Mouse (Mus musculus): Measurements from ENCODE around the gene Ppp1r15b. TPM values are rescaled to one million over a fixed set of nuclear protein-coding genes. Genes with fewer than 3 reads are reported as not detected.
A peak's percentile ranks its signal among the peaks of the same experiment; 100 is the strongest.

Gene Ppp1r15b
- total RNA-seq, 2 experiments from 2014 or later = 28.6 to 36.3 TPM

DNA sequence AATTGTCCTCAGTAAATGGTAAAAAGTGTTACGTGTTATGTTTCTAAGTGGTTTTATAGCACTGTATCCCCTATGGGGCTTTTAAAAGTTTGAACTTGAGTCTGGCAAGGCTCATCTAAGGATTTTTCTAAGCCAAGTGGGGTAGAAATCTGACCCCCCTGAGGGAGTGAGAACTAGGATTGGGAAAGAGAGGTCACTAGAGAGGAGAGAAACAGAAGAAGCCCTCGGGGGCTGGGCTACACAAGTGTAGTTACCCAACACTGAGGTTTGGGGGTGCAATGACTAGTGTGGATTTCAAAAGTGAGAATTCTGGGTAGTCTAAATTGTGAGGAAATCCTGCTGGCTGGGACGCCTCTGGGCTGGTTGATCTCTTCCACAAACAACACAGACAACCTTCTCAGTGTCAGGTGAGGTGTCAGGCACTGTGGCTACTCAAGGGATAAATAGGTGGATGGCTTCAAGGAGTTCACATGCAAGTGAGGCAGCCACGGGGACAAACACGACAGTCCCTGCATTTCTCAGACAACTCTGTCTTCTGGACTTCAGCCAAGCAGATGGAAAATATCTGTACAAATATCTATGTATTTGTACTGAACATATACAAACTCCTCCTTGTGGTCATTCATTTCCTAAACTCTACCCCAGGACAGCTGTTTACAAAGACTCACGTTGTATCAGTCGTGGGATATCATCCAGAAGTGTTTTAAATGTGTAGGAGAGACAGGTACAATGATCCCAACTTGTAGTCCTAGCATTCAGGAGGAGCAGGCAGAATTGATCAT is 10.8 kb upstream of the Ppp1r15b start:
- no peak for DNase-seq

DNA sequence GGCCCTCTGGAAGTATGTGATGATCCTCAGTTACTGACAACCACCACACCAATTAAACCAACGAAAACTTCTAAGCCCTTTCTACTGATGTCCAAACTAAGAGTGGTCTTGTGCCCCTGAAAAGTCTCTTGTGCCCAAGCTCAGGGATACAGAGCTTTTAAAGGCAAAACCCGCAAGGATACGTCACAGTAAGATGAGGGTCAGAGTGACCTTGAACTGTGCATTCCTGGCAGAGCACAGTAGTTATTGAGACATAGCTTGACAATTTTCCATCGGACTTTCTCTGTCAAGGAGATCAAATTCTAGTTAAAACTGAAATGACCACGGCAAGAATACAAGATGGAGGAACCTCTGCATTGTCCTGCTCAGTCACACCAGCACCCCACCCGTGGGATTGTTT is 9.7 kb upstream of the Ppp1r15b start:
- no peak for DNase-seq

DNA sequence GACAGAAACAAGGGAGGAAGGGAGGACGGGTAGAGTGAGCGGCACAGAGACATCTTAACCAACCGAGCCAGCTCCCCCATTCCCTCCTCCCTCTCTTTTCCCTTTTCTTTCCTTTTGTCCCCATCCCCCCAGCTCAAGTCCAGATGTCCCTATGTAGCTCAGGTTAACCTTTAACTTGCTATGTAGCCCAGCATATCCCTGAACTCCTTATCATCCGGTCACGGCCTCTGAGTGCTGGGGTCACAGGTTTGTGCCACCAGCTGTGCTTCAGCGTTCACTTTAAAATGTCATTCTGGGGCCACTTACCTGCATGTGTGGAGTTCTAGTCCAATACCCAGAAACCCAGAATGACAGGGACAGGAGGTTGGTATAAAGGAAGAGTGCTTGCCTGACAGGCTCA is 6.8 kb upstream of the Ppp1r15b start:
- DNase-seq = no peak

DNA sequence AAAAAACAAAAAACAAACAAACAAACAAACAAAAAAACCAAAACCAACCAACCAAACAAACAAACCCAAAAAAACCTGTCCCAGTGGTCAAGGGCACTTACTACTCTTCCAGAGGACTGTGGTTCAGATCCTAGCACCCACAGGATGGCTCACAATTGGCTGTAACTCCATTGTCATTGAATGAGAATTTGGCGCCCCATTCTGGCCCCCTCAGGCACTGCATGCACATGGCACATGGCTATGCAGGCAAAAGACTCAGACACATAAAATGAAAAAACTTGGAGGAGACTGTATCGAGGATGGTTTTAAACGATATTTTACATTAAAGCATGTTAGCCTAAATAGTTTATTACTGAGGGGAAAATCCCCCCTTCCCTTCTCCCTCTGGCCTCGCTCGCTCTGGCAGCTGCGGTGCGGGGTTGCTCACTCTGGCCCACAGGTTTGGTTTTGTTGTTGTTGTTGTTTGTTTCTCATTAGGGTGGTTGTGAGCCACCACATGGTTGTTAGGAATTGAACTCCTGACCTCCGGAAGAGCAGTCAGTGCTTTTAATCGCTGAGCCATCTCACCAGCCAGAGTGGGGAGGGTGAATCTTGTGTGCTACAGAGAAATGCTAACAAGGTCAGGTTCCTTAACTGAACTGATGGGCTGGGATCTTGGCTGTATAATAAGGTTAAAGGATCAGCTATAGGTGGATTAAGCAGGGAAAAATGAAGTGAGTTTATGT is 5.1 kb upstream of the Ppp1r15b start:
- no peak for DNase-seq

DNA sequence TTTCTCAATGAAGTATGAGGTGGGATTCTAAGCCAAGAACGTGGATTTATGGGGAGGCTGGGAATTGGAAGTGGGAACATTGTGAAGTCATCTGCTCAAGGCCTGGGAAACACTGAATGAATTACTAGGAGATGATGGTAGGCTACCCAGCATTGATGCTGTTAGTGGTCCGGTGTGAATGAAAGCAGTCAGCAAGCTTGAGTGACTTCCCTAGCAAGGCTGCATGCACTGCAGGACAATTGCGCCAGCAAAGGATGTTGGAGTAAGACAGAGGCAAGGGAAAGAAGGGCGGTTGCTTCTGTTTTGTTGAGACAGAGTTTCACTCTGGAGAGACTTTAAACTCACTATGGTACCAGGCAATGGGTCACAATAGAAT is 4.6 kb upstream of the Ppp1r15b start:
- DNase-seq = no peak

DNA sequence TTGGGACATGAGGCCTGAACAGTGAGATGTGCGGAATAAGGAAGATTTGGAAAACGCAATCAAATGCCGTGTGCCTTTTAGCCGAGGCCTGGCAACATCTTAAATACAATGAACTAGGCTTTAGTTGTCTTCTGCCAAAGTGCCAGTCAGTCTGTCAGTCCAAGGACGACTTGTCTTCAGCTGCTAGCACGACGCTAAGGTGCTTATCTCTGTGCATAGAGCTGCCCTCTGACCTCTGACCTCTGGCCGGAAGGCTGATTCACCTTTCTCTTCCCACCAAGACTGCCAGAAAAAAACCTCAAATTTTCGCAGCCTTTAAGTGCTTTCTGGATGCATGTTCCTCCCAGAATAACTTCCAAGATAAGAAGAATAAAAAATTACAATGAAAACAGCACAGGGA is 3.6 kb upstream of the Ppp1r15b start:
- DNase-seq = no peak

DNA sequence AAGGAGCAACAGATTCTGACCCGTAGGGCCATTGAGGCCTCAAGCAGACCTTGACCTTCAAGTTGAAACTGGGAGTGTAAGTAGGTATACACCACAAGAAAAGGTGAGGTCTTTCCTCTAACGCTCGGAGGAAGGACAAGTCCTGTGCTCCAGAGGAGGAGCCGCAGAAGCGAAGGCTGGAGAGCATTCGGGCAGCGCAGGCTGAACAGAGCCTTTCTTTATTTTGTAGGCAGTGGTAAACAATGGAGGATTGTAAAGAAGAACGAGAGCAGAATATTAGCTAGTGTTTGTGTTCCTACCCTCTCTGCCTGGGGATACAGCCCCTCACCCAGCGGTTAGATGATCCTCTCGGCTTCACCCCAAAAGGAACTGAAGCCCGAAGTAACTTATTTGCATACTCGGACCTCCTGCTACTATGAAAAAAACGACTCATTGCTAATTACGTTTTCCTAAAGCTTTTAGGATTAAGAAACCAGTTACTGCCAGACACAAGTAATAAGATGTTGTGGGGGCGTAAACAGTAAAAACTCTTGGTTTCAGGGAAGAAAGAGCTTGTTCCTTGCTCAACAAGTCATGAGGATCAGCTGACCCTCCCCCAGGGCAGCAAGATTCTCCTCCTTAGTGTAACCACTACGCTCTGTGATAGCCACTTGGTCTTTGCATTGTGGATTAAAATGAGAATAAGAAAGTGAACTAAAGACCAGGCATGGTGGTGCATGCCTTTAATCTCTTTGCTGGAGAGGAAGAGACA is 1.3 kb upstream of the Ppp1r15b start:
- no peak for DNase-seq

DNA sequence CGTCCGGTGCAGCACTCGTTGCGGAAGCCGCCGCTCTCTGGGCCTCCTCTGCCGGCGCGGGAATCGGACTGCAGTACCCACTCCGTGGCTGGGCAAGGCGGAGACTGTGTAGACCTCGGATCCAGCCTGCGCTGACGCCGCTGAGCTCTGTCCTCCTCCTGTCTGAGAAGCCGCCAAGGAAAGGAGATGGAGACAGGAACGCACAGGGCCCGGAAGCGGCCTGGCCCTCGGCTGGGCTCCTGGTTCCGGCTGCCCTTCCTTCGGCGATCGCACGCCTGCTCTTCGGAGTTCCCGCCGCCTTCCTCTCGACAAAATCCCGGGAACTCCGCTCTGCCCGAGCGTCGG is 590 bp downstream of the Ppp1r15b start:
- DNase-seq = no peak

DNA sequence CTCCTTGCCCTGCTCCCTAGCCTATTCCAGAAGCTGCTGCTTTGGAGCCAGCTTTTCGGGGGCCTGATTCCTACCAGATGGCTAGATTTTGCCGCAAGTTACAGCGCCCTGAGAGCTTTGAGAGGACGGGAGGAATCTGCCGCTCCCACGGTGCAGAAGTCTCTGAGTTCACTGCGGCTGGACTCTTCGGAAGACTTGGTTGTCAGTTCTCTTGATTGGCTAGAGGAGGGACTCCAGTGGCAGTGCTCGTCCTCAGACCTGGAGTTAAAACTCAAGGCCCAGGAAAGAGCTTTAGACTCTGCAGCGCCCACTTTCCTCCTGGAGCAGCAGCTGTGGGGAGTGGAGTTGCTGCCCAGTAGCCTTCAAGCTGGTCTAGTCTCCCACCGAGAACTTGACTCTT is 993 bp downstream of the Ppp1r15b start:
- no peak for DNase-seq

DNA sequence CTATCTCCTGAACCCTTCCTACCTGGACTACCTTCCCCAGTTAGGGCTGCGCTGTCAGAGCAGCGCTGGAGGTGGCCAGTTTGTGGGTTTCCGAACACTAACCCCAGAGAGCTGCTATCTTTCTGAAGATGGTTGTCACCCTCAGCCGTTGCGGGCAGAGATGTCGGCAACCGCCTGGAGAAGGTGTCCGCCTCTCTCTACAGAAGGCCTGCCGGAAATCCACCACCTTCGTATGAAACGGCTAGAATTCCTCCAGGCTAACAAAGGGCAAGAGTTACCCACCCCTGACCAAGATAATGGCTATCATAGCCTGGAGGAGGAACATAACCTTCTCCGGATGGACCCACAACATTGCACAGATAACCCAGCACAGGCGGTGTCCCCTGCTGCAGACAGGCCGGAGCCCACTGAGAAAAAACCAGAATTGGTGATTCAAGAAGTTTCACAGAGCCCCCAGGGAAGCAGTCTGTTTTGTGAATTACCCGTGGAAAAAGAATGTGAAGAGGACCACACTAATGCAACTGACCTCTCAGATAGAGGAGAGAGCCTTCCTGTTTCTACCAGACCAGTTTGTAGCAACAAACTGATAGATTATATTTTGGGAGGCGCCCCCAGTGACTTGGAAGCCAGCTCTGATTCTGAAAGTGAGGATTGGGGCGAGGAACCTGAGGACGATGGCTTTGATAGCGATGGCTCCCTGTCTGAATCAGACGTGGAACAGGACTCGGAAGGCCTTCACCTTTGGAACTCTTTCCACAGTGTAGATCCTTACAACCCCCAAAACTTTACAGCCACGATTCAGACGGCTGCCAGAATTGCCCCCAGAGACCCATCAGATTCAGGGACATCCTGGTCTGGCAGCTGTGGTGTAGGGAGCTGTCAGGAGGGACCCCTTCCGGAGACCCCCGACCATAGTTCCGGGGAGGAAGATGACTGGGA is 1.7 kb downstream of the Ppp1r15b start:
- no peak for DNase-seq

DNA sequence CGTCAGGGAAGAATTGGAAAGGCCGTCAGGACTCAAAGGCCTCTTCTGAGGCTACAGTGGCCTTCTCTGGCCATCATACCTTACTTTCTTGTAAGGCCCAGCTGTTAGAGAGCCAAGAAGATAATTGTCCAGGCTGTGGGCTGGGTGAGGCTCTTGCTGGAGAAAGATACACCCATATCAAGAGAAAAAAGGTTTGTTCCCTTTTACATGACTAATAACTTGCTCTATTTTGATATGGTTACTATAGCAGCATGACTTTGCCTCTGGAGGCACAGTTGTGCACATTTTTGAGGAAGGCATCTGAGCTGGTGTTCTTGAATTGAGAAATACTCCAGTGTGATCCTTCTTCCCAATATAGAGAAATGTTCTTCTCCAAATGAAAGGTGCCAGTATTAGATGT is 2.5 kb downstream of the Ppp1r15b start:
- DNase-seq = no peak

DNA sequence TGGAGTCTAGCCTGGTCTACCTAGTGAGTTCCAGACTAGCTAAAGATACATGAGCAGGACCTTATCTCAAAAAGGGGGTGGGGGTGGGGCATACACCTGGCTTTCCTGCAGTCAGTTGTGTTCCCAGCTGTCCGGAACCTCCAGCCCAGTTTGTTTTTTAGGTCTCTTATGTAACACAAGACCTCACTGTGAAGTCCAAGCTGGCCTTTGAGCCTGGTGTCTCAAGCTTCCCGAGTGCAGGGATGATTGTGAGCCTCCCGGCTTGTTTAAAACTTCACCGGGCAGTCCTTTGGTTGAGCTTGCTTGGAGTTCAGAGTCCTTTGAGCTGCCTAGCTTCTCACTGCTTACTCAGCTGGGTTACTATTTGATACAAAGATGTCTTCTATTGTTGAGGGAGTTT is 3.1 kb downstream of the Ppp1r15b start:
- DNase-seq = no peak

DNA sequence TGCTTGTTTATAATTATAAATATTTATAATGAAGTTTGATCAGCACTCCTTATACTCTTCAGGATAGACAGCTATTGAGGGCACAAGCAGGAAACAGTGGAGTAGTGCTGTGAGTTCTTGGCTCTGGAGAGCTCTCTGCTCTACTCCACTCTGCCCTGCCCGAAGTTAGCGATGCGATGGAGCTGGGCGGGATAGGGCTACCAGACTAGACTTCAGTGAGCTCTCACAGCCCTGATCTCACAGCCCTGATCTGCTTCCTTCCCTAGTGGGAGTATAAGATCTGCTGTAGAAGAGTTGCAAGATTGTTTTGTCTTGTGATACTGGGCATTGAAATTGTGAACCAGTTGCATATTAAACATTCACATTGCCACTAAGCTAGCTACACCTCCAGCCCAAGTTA is 3.9 kb downstream of the Ppp1r15b start:
- no peak for DNase-seq

DNA sequence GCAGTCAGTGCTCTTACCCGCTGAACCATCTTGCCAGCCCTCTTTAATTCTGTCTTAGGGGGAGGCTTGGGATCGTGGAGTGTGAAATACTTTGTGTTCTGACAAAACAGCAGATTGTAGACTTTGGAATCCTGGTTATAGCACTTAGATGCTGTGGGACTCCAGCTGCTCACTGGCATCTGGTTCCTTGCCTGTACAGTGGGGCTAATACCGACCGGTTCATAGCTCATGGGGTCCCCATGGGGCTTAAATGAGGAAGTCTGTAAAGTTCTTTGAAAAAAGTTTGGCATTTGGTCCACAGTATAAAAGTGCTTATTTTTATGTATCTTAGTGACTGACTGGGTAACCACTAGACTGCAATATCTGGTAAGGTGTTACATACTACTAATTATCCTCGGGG is 4.9 kb downstream of the Ppp1r15b start:
- DNase-seq = no peak

DNA sequence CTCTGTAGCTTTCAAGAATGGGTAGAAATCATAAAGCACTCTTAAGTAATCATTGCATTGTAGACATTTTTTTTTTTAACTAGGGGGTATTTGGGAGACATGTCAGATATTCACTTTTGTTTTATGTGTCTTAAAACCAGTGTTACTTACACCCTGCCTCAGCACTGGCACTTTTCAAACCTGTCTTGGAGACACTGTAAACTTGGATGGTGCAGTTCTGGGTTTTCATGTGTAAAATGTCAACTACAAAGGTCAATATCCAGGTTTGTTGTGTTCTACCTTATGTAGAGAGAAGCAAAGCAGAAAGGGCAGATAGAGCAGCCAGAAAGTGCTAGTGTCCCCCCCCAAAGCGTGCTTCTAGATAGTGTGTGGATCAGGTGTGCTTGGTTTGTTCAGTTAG is 7.5 kb downstream of the Ppp1r15b start:
- no peak for DNase-seq

DNA sequence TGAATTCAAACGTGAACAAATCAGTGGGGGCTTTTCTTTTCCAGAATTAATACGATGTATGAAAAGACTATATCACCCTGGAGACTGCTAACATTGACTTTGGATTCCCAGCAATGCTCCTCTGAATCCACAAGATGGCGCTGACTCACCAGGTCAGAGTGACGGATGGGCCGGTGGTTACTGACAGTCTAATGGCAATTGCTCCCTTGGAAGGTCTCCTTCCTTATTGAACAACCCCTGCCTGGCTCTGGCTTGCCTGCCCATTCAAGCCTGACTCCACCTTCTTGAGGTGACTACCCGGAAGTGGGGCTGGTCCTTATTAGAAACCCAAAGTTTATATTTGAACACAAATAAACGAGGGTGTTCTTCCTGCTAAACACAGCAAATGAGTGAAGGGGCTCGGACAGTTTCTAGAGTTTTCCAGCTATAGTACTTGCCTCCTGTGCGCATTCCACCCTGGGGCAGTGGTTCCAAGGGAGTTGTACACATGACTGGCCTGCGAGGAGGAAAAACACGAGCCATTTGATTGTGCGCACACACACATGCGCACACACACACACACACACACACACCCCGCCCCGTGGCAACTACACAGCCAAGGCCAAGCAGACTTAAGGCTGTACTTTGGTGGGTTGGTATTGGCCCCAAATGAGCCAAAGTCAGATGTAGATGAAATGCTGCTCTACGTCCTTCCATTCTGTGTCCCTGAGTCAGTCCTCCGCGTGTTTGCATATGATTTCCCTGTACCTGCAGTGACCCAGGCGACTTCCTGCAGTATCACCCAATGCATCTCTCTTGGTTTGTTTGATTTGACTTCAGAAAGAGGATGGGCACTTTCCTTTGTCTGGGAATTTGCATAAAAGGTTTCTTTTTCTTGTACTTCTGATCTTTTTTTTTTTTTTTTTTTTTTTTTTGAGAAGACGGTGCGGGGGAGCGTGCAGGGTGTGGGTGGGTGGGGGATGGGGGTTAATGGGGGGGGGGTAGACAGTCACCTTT is 15.4 kb downstream of the Ppp1r15b start:
- DNase-seq = peak; percentile 24

DNA sequence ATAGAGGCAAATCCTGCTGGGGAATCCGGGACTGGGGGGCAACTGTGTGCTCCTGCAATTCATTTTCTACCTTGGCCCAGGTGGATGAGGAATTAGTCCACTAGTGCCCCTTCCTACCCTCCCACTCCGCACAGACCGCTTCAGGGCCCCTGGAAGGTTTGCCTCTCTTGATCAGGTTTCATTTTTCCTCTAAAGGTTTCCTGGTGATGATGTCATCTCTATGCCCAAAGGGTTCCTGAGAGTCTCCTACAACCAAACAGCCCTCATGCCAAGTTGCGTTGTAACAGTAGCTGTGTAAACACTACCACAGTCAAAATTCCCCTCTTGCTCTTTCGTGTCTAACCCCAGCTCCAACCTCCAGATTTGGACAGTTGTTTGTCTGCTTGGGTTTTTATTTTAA is 16.4 kb downstream of the Ppp1r15b start:
- DNase-seq = no peak

DNA sequence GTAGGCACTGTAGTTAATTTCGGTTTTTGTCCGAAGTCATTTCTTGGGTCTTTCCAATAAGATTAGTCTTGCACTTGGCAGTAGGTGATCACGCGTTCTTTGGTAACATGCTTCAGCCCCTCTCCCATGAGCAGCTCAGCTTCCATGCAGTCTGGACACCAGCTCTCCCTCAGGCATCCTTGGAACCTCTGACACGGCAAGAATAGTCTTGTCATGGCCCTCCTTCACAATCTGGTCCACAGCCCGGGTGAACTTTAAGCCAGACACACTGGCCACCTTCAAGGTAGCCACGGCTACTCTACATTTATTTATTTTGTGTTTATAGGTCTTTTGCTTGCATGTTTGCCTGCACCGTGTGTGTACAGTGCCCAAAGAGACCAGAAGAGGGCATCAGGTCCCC is 17.2 kb downstream of the Ppp1r15b start:
- DNase-seq = no peak

DNA sequence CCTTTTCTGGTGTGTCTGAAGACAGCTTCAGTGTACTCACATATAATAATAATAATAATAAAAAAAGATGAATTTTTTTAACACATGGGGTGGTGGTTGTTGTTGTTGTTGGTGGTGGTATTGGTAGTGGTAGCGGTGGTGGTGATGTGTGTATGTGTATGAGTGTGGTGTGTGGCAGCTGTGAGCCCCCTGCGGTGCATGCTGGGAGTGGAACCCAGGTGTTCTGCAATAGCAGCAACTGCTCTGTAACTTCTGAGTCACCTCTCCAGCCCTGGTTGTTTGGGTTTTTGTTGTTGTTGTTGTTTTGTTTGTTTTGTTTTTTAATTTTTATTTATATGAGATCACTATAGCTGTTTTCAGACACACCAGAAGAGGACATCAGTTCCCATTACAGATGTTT is 19.6 kb downstream of the Ppp1r15b start:
- no peak for DNase-seq

DNA sequence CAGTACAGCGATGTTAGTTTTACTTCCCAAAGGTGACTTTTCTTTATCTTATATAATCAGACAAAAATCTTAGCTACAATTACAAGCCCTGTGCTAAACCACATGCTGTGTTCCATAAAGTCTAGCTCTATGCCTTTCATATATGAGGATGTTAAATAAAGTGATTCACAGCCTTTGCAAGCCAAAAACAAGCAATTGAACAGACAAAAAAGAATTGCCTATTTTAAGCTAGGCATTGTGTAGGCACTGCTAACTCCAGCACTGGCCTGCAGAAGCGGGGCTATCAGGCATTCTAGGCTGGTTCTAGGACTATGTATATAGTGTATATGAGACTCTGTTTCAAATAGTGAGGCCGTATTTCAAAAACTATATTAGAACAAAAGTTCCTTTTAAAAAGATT is 21.3 kb downstream of the Ppp1r15b start:
- no peak for DNase-seq

DNA sequence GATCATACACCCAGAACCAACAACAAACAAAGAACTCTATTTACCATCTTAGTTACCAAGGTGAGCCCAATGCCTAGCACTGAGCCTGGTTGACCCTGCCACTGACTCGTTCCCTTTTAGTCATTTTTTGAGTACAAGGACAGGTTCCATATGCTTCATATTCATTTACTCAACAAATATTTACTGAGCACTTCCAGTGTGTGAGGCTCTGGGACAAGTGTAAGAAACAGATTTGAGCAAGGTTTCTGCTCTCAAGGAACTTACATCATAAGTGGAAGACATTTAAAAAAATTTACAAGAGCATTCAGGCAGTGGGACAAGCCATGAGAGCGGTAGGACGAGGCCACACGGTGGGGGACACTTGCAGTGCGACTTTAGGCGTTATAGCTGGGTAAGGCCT is 24.3 kb downstream of the Ppp1r15b start:
- DNase-seq = no peak
